Mouse (Mus musculus): ENCODE data around the gene Fam160b1.
A peak's percentile ranks its signal among the peaks of the same experiment; 100 is the strongest.

Fam160b1 gene

GRCm38 (mm10) chr19:57366626-57367025, 6.1 kb downstream of the Fam160b1 start:
- no peak for DNase-seq (ENCODE audit: low read depth, low spot score)

GRCm38 (mm10) chr19:57367201-57367600, 6.7 kb downstream of the Fam160b1 start:
- DNase-seq (ENCODE audit: low read depth, low spot score): no peak

GRCm38 (mm10) chr19:57367849-57368387, 7.4 kb downstream of the Fam160b1 start:
- no peak for DNase-seq (ENCODE audit: low read depth, low spot score)

DNA sequence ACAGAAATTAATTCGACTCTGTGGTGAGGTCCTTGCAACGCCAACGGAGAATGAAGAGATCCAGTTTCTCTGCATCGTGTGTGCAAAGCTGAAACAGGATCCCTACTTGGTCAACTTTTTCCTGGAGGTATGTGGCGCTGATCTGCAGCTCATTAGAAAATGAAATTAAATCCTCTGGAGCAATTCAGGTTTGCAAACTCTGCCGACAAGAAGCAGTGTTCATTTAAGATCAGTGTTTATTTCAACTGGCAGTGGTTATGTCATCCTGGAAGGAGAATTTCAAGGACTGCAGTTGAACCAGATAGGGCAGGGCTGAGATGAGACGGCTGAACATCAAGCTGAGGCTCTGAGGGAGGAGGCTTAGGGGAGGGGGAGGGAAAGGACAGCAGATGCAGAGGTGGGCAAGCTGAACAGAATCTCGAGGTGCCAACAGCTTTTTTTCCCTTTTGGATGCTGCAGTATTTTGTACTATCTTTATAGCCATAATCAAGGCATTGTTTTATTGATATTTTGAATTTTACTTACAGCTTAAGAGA, 12.9 kb downstream of the Fam160b1 start:
- DNase-seq (ENCODE audit: low read depth, low spot score): no peak

DNA sequence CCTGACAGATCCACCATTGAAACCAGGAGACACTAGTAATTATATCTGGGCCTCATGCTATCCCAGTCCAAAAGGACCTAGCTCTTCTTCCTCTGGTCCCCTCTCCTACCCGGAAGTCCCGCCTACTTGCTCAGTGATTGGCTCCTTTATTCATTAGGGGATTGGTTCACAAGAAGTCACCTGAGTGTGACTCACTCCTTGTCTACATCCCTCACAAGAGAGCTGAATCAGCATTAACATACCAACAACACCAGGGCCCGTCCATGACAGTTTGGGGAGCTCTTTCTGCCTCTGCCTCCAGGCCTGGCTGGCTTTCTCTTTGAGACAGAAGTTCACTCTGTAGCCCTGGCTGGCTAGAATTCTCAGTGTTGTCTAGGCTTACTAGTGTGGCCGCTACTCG, 14.7 kb downstream of the Fam160b1 start:
- DNase-seq (ENCODE audit: low read depth, low spot score): no peak

GRCm38 (mm10) chr19:57375746-57376145, 15.3 kb downstream of the Fam160b1 start:
- DNase-seq (ENCODE audit: low read depth, low spot score): no peak

GRCm38 (mm10) chr19:57377043-57377703, 16.7 kb downstream of the Fam160b1 start:
- DNase-seq (ENCODE audit: low read depth, low spot score): no peak

DNA sequence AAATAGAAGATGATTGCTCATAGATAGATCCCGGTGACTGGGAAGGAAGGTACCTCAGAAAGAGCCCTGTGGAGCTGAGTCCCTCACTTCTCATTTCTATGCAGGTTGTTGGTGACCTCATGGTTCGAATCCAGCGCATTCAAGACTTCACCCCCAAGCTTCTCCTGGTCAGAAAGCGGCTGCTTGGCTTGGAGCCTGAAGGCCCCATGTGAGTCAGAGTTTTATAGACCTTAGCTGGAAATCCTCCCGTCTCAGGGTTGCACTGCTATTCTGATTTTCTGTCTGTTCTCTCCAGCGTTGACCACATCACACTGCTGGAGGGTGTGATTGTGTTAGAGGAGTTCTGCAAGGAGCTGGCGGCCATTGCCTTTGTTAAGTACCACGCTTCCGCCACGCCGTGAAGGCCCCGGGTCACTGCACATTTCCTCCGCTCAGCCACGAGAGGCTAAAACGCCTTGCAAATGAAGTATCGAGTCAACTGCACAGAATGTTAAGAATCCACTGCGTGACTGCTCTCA, 25.8 kb downstream of the Fam160b1 start:
- no peak for DNase-seq (ENCODE audit: low read depth, low spot score)

DNA sequence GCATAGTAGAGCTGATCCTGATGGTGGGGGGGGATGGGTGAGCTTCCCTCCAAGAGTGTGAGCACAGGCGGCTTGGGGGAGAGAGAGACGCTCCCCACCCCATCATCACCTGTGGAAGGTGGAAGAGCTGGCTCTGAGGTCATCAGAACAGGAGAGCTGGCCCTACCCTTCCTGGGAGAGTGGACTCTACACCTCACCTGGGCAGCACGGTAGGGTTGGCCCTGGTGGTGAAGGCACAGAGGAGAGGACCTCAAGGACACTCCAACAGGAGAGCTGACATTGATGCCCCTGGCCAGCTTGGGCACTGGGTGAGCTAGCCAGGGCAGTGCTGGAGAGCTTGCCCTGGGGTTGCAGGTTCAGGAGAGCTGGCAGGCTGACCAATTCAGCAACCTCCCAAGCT, 31.1 kb downstream of the Fam160b1 start:
- no peak for DNase-seq (ENCODE audit: low read depth, low spot score)

GRCm38 (mm10) chr19:57393357-57393957, 33.0 kb downstream of the Fam160b1 start:
- DNase-seq (ENCODE audit: low read depth, low spot score): no peak

DNA sequence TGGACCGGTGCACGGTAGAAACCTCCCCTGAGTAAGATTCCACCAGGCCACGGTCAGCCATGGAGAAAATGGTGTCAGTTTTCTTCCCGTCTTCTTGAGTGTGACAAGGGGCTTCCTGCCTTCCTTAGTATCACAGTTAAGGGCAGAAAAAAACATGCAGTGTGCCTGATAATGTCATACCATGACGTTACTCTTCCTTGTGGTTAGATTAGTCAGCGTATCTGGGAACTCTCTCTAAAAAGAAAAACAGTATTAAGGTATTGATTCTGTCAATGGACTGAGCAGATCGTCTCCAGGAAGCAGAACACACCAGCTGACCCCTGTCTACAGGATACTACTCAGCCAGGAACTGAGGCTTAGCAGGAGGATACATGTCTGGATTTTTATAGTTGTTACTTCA, 36.1 kb downstream of the Fam160b1 start:
- DNase-seq (ENCODE audit: low read depth, low spot score): no peak

GRCm38 (mm10) chr19:57402364-57402763, 41.9 kb downstream of the Fam160b1 start:
- DNase-seq (ENCODE audit: low read depth, low spot score): no peak

- DNase-seq (ENCODE audit: low read depth, low spot score): peak; percentile 12
These were observed 43.4 kb downstream of the Fam160b1 start for GRCm38 (mm10) chr19:57403700-57404501.

DNA sequence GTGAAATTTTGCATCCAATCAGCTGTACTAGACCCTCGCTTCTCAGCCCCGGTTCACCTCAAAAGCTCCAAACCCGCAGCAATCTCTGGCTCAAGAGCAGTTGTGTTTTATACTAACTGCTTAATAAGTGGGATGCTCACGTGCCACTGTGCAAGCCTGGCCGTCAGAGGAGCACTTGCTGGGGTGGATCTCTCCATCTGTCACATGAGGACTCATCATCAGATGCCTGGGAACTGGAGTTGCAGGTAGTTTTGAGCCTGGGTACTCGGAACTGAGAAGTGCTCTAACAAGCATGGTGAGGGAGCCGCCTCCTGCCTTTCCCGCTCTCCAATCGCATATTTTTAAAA, 44.0 kb downstream of the Fam160b1 start:
- no peak for DNase-seq (ENCODE audit: low read depth, low spot score)

DNA sequence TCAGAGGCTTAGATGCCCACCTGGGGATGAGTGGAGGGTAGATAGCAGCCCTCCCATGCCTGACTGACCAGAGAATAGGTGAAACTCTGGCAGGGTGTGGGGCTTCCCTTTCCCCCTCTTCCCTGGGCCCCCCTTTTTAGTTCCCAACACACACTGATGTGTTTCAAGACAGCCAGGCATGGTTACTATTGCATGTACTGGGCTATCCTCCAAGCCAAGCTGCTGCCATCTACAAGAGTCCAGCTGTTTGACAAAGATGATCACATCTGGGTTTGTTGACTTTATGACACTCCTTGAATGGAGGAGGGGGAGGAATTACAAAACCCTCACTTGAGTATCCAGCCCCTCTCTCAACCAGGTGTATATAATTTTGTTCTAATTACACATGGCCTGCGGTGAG, 47.5 kb downstream of the Fam160b1 start:
- no peak for DNase-seq (ENCODE audit: low read depth, low spot score)

DNA sequence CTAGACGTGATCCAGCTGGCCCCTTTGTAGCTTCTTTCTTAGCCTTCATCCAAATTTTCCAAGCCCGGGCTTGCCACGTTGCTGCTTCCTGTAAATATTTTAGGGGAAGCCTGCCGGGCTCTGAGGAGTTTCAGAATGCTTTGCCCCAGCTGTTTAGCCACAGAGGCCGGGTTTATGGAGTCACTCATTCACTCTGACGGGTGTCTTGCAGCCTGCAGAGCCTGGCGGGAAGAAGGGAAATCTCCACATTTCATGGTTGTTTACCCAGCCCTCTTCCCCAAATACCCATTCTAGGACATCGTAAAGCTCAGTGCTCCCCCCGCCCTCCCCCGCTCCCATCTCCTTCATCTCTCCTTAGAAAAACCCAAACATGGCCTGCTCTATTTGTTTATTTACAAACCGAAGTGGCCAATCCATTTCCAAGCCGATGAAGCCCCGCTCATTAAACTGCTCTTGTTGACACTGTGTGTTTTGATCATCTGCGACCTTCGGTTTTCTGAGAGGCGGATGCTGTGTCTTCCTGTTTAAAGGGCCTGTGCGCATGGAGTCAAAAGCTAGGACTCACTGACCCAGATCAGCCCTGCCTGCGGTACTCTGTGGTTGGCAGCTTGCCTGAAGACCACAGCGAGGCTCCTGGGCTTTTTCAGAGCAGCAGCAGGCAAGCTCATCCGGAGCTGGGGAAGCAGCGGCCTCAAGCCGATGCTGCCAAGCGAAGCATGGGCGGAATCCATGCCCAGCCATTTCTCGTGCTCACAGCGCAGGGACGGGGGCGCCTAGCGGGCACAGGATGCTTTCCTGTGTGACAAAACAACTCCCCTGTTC, 51.1 kb downstream of the Fam160b1 start:
- no peak for DNase-seq (ENCODE audit: low read depth, low spot score)

DNA sequence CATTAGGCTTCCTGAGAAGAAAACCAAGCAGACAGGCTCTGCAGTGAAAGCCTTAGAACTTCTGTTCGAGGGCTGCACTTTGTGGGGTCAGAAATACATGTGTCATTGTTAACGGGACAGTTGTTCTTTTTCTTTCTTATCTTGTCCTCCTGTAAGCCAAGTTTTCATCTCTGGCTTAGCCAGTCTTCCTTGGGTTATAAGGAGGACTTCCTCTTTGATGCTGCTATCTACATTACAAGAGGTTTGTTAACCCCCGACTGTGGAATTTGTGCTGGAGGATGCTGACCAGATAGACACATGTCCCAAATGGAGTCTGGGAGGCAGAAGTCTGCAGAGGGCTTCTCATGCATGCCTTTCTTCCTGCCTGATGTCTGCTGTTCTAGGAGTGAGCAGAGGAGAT, 52.7 kb downstream of the Fam160b1 start:
- no peak for DNase-seq (ENCODE audit: low read depth, low spot score)

- no peak for DNase-seq (ENCODE audit: low read depth, low spot score)
These were observed 53.4 kb downstream of the Fam160b1 start for GRCm38 (mm10) chr19:57413918-57414317.

DNA sequence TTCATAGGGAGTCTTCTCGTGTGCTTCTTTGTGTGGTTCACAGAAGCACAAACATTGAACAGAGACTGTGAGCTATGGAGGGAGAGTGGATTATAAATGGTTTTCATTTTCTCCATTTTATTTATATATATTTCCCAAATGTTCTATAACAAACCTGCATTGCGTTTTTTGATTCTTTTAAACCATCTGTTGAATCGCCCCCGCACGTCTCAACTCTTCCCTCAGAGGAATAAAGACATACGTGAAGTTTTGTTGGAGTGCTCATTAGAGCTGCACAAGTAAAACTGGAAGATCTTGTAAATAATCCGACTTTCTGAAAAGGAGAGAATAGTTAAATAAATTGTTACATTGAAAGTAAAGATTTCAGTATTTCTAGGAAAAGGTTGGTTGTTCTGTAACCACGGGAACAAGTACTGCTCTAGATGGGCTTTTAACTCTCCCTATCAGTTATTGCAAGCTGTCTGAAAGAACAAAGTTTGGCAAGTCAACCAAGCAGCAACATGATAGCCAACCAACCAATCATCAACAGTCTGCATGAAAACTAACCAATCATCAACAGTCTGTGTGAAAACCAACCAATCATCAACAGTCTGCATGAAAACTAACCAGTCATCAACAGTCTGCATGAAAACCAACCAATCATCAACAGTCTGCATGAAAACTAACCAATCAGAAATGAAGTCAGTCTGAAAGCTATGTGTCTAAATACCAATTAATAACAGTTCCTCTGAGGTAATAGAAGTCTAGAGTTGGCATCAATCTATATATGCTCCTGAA, 54.7 kb downstream of the Fam160b1 start:
- DNase-seq (ENCODE audit: low read depth, low spot score): no peak

DNA sequence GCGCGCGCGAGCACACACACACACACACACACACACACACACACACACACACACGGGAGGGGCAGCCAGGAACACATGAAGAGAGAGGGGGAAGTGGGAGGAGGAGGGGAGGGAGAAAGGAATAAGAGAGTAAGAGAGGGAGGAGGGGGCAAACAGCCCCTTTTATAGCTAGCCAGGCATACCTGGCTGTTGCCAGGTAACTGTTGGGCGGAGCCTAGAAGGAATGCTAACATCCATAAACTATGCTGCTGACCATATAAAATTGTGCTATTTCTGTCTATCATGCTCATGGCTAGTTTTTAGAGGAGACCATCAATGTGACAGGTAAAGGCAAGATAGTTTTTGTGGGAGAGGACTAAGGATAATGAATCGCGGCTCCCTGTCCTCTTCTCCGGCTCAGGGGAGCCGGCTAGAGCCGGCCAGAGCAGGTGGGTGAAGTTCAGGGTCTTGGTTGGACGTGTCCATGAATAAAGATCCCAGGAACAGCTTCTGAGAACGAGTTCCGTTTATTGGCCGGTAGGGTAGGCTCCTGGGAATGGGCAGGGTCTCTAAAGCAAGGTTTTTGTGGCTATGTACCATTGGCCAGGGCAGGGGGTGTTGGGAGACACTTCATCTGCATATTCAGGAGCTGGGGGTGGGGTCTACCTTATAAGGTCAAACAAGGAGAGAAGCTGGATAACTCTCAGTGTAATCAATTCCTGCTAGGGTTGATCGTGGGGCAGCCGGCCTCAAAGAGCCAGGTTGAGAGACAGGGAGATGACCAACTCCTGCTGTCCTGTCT, 57.5 kb downstream of the Fam160b1 start:
- DNase-seq (ENCODE audit: low read depth, low spot score): no peak

Data from c-Kit-negative CD71-positive TER-119-positive erythroid progenitor cells, embryonic 14.5 days (primary cell).